Mouse (Mus musculus): Measurements from ENCODE around the gene Snrpg.

The Snrpg gene

DNA sequence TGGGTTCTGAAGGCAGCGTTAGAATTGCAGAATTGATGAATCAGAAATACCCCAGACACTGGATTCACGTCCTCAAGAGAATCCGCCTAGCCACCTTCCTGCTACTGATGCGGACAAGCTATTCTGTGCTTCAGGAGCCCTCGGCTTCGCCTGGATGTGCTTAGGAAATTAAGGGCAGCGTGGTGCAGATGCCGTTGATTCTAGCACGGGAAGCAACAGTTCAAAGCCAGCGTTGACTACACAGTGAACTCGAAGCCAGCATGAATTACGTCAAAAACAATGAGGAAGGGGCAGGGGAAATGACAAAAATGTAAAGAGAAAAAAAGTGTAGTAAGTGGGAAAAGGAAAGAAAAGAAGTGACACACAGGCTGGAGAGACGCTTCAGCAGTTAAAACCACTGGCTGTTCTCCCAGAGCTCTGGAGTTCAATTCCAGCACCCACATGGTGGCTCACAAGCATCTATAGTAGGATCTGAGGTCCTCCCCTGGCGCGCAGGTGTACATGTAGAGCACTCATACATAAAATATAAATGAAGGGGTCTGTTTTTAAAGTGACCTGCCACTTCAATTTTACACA lies at the start of gene Snrpg:
Gene Snrpg (plus strand): TSS at position 541 of the 576 bp plus-strand sequence.
- in situ Hi-C loops (cut with MboI; ENCODE audit: unreplicated experiment in 2 of 2) = loop anchor here (25.0 kb wide), 3 partner anchors 434 to 1034 kb away; partner anchors contain the start of genes Sfxn5 (in 1 of the 2) and Smyd5 (in 1 of the 2)

DNA sequence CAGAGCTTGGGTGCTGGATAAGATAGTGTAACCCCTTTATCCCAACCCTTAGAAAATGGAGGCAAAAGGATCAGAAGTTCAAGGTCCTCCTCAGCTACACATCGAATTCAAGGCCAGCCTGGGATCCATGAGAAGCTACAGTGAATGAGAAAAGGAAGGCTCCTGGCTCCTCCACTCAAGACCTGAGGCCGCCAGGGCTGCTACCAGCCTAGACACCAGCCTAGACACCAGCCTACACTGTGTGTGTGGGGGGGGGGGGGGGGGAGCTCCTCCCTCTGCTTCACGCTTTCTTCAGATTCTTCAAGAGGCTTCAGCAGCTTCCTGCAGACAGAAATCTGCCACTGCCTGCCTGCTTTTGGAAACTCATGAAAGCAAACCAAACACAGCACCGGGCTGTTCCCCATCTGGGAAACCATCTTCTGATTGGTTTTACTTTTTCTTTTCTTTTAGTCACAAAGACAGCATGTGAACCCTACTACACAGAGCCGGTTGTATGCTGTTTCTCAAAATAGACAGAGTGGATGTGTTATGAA lies 49.0 kb upstream of the Snrpg start:
- in situ Hi-C loops (cut with MboI; ENCODE audit: unreplicated experiment in 2 of 2) = no loop called here

DNA sequence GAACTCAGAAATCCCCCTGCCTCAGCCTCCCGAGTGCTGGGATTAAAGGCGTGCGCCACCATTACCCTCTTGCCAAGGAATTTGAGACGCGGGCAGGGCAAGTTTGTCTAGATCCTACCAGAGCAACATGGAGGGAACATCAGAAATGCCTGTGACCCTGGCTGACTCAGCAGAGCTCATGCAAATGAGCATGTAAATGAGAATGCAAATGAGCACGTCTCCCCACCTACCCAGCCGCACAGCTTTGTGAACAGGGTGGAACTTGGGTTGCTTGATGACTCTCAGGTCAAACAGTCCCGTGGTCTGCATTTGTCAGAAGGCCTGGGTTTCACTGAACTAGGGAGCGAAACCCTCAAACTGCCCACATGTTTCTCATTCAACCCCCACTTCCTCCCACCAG lies 48.1 kb upstream of the Snrpg start:
- in situ Hi-C loops (cut with MboI; ENCODE audit: unreplicated experiment in 2 of 2) = no loop called here

DNA sequence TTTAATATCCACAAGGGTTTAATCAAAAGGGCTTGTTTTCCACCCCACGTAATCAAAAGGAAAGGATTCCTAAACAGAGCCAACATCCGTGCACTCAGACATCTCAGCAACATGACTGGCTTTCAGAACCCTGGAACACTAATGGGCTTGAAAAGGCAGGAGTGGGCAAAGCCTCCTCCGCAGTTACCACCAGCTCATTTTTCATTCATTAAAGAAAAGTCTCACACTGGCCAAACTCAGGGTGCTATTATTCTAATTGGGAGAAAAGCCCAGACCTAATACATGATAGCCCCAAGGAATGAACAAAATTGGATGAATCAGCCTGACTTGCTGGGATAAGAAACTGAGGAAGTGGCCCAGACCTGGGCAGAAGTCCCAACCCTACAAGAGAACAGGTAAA lies 46.7 kb upstream of the Snrpg start:
- in situ Hi-C loops (cut with MboI; ENCODE audit: unreplicated experiment in 2 of 2) = no loop called here

DNA sequence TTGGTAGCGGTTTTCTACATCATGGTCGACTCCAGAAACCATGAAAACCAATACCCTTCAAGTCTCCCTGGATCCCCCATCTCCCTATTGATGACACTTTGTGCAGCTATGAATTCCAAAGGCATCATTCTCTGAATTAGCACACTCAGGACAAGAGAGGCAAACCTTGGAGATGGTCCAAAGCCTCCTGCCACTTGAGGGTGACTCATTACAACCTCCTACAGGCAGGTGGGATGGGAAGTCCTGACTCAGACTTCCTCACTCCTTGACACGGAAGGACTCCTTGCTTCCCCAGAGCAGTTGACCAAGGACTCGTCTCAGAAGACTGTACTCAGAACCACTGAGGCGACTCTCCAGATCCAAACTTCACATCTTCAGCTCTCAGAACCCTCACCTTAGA lies 45.5 kb upstream of the Snrpg start:
- in situ Hi-C loops (cut with MboI; ENCODE audit: unreplicated experiment in 2 of 2) = no loop called here

DNA sequence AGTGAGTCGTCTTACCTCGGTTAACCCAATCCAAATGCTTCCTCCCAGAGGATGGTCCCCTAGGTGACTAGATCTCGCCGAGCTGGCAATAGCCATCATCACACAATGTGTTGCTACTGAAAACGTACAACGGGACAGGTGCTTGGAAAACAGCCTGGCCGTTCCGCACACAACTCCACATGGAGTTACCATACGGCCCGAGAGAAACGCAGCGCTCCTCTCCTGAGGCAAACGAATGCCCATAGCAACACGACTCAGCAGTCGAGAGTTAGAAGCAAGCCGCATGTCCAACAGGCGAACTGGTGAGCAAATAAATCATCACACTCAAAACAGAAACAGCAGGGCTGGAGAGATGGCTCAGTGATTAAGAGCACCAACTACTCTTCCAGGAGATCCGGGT lies 44.2 kb upstream of the Snrpg start:
- in situ Hi-C loops (cut with MboI; ENCODE audit: unreplicated experiment in 2 of 2) = no loop called here

DNA sequence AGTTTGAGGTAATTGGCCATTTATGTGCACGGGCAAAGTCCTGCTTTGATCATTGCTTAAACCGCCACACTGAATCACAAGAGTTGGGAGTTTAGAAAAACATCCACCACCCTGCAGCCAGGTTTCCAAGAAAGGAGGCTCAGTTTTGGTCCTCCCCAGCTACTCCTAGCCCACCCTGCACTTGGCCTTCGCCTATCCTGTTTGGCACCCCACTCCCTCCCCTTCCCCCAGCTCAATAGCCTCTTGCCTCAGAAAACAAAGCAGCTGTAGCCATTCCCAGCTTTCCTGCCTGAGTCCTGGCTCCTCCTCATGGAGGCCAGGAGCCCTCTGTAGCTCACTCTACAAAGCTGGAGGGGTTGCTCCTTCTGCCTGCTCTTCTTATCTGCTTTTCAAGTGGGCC lies 42.7 kb upstream of the Snrpg start:
- in situ Hi-C loops (cut with MboI; ENCODE audit: unreplicated experiment in 2 of 2) = no loop called here

DNA sequence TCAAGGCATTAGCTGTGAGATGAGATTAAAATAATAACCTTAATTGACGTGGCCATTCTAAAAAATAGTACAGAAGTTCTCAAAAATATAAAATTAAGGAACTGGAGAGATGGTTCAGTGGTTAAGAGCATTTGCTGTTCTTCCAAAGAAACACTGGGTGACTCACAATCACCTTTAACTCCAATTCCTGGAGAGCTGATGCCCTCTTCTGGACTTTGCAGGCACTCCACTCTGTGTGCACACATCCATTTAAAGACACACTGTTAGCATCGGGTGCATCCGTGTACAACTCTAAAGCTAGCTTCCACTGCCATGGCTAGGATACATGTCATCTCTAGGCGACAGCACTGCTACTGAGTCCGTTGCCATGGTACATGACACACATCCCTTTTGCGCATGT lies 41.2 kb upstream of the Snrpg start:
- in situ Hi-C loops (cut with MboI; ENCODE audit: unreplicated experiment in 2 of 2) = loop anchor here in 1 of 2 experiments (10.0 kb wide), 1 partner anchor 305 kb away; the partner anchor contains the start of gene Add2

DNA sequence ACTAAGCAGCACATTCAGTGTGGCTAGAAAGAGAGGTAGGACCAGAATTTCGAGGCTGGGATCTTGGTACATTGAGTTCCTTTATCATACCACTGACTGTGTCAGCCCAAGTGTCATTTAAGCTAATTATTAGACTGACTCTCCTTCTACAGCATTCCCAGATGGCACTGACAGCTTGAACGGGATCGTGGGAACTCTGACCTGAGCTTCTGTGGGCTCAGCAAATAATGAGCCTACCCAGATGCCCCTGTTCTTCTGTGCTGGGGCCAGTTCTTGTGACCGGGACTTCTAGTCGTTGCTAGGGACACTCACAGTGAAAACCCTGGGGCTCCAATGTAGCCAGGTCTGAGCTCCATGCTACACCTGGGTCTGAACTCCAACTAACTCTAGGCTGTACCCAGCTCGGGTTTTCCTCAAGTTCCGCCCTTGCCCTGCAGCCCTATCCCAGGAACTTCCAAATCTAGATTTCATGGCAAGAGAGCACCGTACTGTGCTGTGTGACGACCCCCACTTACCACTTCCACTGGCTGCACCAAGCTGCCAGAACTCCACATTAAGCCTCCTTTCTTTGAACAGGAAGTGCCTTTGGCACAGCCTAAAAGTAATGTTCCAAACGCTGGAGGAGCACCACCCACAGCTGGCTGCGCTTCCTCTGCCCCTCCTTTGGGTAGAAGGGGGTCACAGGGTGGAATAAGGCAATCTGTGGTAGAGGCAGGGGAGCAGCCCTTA lies 35.8 kb upstream of the Snrpg start:
- in situ Hi-C loops (cut with MboI; ENCODE audit: unreplicated experiment in 2 of 2) = loop anchor here in 1 of 2 experiments (10.0 kb wide), 1 partner anchor 310 kb away; the partner anchor contains the start of gene Add2

DNA sequence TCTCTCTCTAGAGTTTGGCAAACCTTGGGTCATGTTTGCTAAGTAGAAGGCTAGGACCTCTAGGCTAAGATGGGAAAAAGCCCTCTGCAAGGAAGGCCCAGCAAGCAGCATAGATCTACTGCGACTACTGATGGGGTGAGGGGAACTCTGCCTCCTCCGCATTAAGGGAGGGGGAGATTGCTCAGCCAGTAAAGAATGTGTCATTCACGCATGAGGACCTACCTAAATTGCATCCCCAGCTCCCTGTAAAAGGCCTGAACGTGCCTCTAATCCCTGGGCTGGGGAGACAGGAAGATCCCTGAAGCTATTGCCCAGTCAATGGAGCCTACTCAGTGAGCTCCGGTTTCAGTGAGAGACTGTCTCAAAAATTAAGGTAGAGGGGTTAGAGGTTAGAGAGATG lies 35.2 kb upstream of the Snrpg start:
- in situ Hi-C loops (cut with MboI; ENCODE audit: unreplicated experiment in 2 of 2) = loop anchor here in 1 of 2 experiments (10.0 kb wide), 1 partner anchor 311 kb away; the partner anchor contains the start of gene Add2

DNA sequence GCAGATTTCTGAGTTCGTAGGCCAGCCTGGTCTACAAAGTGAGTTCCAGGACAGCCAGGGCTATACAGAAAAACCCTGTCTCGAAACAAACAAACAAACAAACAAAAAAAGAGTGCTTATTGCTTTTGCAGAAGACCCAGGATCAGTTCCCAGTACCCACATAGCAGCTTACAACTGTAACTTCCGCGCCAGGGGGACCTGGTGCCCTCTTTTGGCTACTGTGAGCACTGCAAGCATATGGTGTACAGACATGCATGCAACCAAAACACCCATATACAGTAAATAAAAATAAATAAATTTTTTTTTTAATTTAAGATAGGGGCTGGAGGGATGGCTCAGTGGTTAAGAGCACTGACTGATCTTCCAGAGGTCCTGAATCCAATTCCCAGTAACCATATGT lies 34.8 kb upstream of the Snrpg start:
- in situ Hi-C loops (cut with MboI; ENCODE audit: unreplicated experiment in 2 of 2) = loop anchor here in 1 of 2 experiments (10.0 kb wide), 1 partner anchor 312 kb away; the partner anchor contains the start of gene Add2

DNA sequence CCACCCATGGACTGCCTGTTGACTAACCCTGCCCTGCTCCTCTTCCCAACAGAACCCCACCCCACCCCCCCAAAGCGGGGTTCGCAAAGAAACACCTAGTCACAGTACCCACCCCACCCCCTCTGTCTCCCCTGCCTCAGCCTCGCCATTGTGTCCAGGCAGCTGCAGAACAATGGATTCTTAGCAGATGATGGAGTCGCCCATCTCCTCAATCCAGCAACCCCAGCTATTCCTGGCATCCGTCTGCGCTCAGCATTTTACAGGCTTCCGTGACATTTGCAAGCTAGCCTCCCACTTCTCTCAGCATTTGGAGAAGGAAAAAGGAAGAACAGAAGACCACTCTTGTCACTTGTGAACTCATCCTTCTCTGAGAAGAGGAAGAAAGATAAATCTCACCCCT lies 27.4 kb upstream of the Snrpg start:
- in situ Hi-C loops (cut with MboI; ENCODE audit: unreplicated experiment in 2 of 2) = no loop called here

DNA sequence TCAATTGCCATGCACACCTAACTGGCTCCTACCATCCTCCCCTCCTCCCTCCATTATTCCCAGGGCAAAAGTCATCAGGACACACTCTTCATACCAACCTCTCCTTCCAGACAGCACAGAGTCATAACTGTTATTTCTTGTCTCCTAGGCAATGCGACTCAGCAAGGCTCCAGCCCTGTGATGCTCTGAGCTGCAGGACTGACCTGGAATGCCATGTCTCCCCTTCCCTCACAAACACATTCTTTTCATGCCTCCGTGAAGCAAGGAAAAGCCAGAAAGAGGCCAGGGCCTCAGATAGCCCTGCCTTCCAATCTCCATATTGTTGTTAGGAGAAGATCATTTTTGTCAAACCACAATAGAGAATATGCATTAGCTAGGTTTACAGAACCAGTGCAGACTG lies 25.0 kb upstream of the Snrpg start:
- in situ Hi-C loops (cut with MboI; ENCODE audit: unreplicated experiment in 2 of 2) = loop anchor here in 1 of 2 experiments (5.0 kb wide), 1 partner anchor 154 kb away; no protein-coding TSS in a partner anchor

DNA sequence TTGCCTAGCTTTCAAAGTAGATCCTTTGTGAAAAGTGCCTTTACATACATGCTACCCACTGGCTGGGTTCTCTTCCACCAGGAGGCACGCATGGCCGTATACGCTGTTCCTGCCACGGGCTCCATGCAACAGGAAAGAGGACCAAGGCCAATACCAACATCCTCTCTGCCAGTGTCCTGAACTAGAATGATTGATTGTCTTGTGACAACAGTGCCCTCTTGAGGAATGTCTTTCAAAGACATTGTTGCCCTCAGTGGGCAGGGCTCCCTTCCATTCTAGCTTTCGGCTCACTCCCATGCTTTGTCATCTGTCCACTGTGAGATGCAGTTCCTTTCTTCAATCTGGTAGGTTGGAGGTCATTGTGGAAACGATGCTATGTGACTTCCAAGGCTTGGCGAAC lies 21.8 kb upstream of the Snrpg start:
- in situ Hi-C loops (cut with MboI; ENCODE audit: unreplicated experiment in 2 of 2) = loop anchor here in 1 of 2 experiments (5.0 kb wide), 1 partner anchor 157 kb away; no protein-coding TSS in a partner anchor

DNA sequence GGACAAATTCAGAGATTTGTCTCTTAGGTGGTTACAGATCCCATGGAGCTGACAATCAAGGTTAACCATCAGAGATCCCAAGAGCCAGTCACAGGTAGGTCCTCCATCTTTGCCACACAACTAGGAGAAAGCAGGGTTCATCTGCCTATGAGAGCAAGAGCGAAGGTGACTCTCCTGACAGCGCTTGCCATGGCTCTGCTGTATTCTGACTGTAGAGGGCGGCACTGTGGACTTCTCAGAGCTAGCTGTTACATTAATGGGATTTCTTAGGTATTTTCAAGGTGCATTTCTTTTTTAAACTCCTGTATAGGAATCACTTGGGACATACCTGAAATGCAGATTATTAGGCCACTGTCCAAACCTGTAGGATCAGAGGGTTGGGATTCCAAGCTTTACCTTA lies 16.2 kb upstream of the Snrpg start:
- in situ Hi-C loops (cut with MboI; ENCODE audit: unreplicated experiment in 2 of 2) = loop anchor here (25.0 kb wide), 3 partner anchors 418 to 1018 kb away; partner anchors contain the start of genes Sfxn5 (in 1 of the 2) and Smyd5 (in 1 of the 2)

DNA sequence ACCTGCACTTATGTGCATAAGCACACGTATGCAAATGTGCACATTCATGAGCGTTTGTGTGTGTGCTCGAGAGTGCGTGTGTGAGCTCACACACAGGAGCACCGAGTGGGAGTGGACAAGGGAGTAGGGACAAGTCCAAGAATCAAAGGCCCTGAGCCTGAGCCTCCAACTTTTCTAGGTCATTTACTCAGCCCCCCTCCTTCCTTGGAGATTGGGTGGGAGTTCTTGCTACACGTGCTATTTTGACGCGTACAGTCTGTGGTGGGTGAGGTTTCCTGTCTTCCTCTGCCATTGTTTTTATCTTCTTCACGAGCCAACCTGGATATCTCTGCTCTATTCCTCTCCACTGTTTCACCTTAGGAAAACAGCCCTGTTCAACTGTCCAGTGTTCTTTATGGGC lies 14.1 kb upstream of the Snrpg start:
- in situ Hi-C loops (cut with MboI; ENCODE audit: unreplicated experiment in 2 of 2) = loop anchor here (25.0 kb wide), 3 partner anchors 420 to 1020 kb away; partner anchors contain the start of genes Sfxn5 (in 1 of the 2) and Smyd5 (in 1 of the 2)

DNA sequence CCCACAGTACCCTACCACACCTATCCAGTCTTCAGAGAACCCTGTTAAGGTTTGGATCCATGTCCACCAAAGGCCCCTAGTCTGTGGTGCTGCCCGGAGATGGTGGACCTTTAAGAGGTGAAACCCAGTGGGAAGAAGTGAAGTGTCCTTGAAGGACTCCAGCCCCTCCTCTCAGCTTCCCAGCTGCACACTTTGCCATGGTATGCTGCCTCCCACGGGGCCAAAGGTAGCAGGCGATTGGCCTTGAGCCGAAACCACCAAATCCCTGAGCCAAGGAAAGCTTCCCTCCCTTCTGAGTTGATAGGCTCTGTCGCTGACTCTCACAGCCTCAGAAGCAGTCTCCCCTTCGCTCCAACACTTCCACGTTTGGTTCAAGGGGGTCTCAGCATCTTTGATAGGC lies 10.4 kb upstream of the Snrpg start:
- in situ Hi-C loops (cut with MboI; ENCODE audit: unreplicated experiment in 2 of 2) = loop anchor here (5.0 to 25.0 kb wide), 9 partner anchors 168 to 1023 kb away; partner anchors contain the start of genes Add2 (in 1 of the 2), Sfxn5 (in 1 of the 2) and Smyd5 (in 1 of the 2)

DNA sequence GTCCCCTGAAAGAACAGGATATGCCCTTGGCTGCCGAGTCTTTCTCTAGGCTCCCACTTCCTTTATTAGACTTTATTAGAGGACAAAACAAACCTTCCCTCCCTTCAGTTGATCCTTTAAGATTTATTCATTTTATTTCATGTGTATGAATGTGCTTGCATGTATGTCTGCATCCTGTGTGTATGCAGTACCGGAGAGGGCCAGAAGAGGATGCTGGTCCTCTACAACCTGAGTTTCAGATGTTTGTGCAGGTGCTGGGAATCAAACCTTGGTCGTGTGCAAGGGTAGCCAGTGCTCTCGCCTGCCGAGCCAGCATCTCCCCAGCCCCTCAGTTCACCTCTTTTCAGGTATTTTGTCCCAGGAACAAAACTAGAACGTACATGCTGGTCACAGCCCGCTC lies 9.7 kb upstream of the Snrpg start:
- in situ Hi-C loops (cut with MboI; ENCODE audit: unreplicated experiment in 2 of 2) = loop anchor here (5.0 to 25.0 kb wide), 9 partner anchors 169 to 1024 kb away; partner anchors contain the start of genes Add2 (in 1 of the 2), Sfxn5 (in 1 of the 2) and Smyd5 (in 1 of the 2)

DNA sequence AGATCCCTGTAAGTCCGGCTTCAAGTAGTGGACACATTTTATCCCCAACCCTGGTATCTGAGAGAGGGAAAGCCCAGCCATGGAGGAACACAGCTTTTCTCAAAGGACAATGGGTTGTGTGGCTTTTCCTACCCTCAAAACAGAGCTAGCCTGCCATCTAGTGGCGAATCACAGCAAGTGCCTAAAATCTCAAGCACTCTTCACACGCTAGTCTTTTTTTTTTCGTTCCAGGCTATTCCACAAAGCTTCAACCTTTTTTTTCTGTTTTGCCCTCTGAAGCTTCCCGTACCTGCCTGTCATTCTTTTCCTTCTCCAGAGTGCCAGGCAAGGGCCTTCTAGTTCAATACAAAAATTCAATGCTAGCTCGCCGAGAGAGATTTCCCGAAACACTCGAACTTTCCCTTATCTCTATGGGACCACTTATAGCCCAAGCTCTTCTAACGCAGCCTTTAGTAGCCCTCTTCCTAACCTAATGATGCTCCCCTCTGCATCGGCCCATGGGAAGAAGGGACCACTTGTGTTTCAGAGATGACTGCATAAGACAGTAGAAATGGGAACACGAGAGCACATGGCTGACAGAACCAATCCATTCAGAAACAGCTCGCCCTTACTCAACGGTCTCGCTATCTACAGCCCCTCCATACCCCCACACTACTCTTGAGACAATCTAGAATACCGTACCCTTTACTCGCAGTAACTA lies 6.5 kb upstream of the Snrpg start:
- in situ Hi-C loops (cut with MboI; ENCODE audit: unreplicated experiment in 2 of 2) = loop anchor here (5.0 to 25.0 kb wide), 10 partner anchors 38 to 1027 kb away; partner anchors contain the start of genes Tia1 (in 2 of the 2), Add2 (in 1 of the 2), Sfxn5 (in 1 of the 2) and Smyd5 (in 1 of the 2)

All from v-Abl transformed pro-B cells (cell line).